Mouse (Mus musculus) right cerebral cortex, postnatal 10 days (tissue): ENCODE measurements at regions not wholly inside any gene's neighbourhood (a gene's known extent, or its start where the extent isn't known, plus 50 kb on each side); places are given as distances from the start of the nearest gene placed in this dataset.
"Not testable (repeated sequence)": the region's sequence is repeated elsewhere in the genome, so short reads cannot be mapped to it uniquely, and the experiment has no call there.

Source experiments
- DNase-seq, 2 experiments: peaks; one replicate each; pipeline ENCODE4 v3.0.0; 2021; ENCODE audit warnings: low spot score in 2 of 2

GRCm38 (mm10) chr16:86932765-86933164, 421.2 kb upstream of the N6amt1 start:
- peak; percentile 39 to 49 for DNase-seq

- DNase-seq: no peak
These were observed 455.8 kb upstream of the N6amt1 start for GRCm38 (mm10) chr16:86897967-86898710.

- no peak for DNase-seq
These were observed 459.0 kb upstream of the N6amt1 start for GRCm38 (mm10) chr16:86894982-86895381.

- DNase-seq: no peak
These were observed 459.7 kb upstream of the N6amt1 start for GRCm38 (mm10) chr16:86894333-86894732.

GRCm38 (mm10) chr16:86888421-86888820, 465.6 kb upstream of the N6amt1 start:
- DNase-seq: no peak

GRCm38 (mm10) chr16:86887605-86888004, 466.4 kb upstream of the N6amt1 start:
- DNase-seq: no peak

GRCm38 (mm10) chr16:86883862-86884261, 470.1 kb upstream of the N6amt1 start:
- DNase-seq: no peak

- DNase-seq: peak; percentile 53 to 72
These were observed 471.5 kb upstream of the N6amt1 start for GRCm38 (mm10) chr16:86882529-86882928.

GRCm38 (mm10) chr16:86881583-86881982, 472.4 kb upstream of the N6amt1 start:
- no peak for DNase-seq

GRCm38 (mm10) chr16:86860828-86861227, 493.2 kb upstream of the N6amt1 start:
- no peak for DNase-seq

GRCm38 (mm10) chr16:86855891-86856290, 498.1 kb upstream of the N6amt1 start:
- DNase-seq: no peak

- DNase-seq: no peak
These were observed 498.7 kb upstream of the N6amt1 start for GRCm38 (mm10) chr16:86855312-86855711.

- DNase-seq: no peak
These were observed 500.6 kb upstream of the N6amt1 start for GRCm38 (mm10) chr16:86853398-86853797.

- DNase-seq: peak; percentile 24 to 50
These were observed 515.3 kb upstream of the N6amt1 start for GRCm38 (mm10) chr16:86838457-86839337.

- no peak for DNase-seq
These were observed 526.3 kb upstream of the N6amt1 start for GRCm38 (mm10) chr16:86827645-86828044.

- no peak for DNase-seq
These were observed 527.3 kb upstream of the N6amt1 start for GRCm38 (mm10) chr16:86826641-86827040.

GRCm38 (mm10) chr16:86823496-86823895, 530.5 kb upstream of the N6amt1 start:
- no peak for DNase-seq

GRCm38 (mm10) chr16:86821586-86821985, 532.4 kb upstream of the N6amt1 start:
- DNase-seq: no peak

GRCm38 (mm10) chr16:86818639-86819038, 535.3 kb upstream of the N6amt1 start:
- not testable (repeated sequence) for DNase-seq

- DNase-seq: no peak
These were observed 537.0 kb upstream of the N6amt1 start for GRCm38 (mm10) chr16:86816763-86817593.

- no peak for DNase-seq
These were observed 538.0 kb upstream of the N6amt1 start for GRCm38 (mm10) chr16:86816006-86816405.

GRCm38 (mm10) chr16:86812692-86813091, 541.3 kb upstream of the N6amt1 start:
- DNase-seq: no peak
